Mouse (Mus musculus) forebrain, embryonic 16.5 days (tissue): ENCODE data around the gene Ptchd3. TPM values are rescaled to one million over a fixed set of nuclear protein-coding genes. Genes with fewer than 3 reads are reported as not detected.

Source experiments
- polyA plus RNA-seq: library from polyadenylated mRNA; unstranded; fragments of >200 nt; fragmentation: Nextera tagmentation; extraction: Ambion mirVana; gene quantifications from 2 replicates; pipeline ENCODE4 v1.2.1, GENCODE M21; 2015

Ptchd3 gene
- polyA plus RNA-seq, 1 experiment from 2014 or later: not detected

Other genes starting within 250 kb of the Ptchd3 start
- gene B3gntl1, start 157.1 kb upstream of the Ptchd3 start, polyA plus RNA-seq: 7.4 and 7.8 TPM in 2 replicates
- gene Metrnl, start 128.7 kb upstream of the Ptchd3 start, polyA plus RNA-seq: 6.0 and 6.3 TPM in 2 replicates